Mouse (Mus musculus) lung, postnatal 14 days (tissue): ENCODE measurements around the gene Prdm11.

Experiments used
- DNase-seq: peaks from one replicate; pipeline ENCODE4 v3.0.0; 2021

The Prdm11 gene

GRCm38 (mm10) chr2:92920709-92921108, 125.3 kb downstream of the Prdm11 start:
- no peak for DNase-seq

DNA sequence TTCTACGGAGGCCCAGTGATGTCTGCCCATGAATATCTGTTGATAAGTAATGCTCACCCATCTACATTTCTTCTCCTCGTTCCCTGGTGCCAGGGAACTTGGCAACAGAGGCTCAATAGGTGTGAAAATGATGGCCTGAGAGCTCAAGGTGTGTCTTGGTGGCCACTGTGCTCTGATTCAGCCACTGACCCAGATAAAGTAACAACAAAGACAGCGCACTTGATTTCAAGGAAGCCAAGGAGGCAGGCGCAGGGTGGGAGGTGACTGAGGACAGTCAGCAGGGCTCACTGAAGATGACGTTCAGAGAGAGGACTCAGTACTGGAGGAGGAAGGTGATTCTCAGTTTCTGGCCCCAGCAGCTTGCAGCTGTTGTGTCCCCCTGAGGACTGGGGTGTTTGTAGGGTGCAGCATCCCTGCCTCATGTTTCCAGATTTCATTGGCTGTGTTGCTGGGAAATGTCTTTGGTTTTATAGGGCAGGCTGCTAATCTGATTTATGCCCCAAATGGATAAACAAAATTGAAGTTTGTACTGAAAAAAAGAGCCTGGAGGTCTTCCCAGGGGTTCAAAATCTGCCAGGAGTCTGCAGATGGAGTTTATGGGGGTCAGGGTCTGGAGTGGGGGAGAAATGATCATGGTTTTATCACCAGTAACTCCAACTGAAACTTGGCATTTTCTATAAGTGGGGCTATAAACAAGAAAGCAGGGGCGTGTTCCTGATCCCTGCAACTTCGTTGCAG, 128.4 kb downstream of the Prdm11 start:
- no peak for DNase-seq

DNA sequence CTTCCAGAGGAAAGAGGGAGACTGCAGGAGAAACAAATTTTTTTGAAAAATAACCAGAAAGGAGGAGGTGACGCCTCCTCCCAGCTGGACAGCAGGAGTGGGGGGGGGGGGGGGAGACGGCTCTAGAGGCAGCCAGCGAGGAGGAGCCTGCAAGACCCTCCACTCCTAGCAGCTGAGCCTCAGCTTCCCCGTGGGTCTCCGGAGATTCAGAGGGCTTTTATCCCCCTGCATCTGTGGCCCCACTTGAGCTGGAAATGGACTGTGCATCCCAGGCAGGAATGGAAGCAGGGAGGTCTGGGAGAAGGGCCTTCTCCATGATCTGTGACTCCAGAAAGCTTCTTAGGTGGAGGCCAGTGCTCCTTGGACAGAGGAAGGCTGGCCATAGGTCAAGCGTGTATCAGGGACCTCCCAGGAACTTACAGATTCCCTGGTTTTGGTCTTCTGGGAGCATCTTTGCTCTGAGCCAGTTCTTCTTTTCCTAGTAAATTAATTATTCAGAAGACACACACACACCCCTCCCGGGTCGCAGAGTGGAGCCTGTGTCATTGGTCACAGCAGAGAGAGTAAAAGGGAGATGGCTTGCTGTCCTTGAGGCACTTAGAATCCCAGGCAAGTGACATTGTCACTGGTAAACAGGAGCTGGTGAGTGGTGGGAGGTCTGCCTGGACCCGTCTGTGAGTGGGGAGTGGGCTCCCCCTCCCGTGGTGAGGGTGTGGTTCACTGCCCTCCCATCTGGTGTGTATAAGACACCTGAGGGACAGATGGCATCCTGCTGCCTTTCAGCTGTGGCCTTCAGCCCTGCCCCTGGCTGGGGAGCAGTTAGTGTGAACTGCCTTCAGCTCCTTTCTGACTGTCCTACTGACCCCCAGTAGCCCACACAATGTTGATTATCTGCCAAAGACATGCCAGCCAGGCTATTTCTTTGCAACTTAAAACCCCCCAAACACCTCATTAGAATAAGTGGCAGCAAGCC, 130.0 kb downstream of the Prdm11 start:
- no peak for DNase-seq
